Mouse (Mus musculus) liver, embryonic 16.5 days (tissue): ENCODE results near the gene Armh3. TPM values are rescaled to one million over a fixed set of nuclear protein-coding genes. Genes with fewer than 3 reads are reported as not detected.
"Not testable (repeated sequence)": the region's sequence is repeated elsewhere in the genome, so short reads cannot be mapped to it uniquely, and the experiment has no call there.

ENCODE experiments used
- ATAC-seq: fragments of 200-750 bp; cut with Nextera tagmentation; 2 replicates; pipeline ENCODE4 v1.8.0; 2017; ENCODE audit warnings: low read depth, mild to moderate bottlenecking, moderate number of reproducible peaks, moderate library complexity
- H3K27ac ChIP-seq: fragments of 300-500 bp; sonication (generic); 2 replicates; pipeline ENCODE4 v1.5.1; 2014; ENCODE audit warnings: mild to moderate bottlenecking, low read length
- H3K27me3 ChIP-seq: fragments of 300-500 bp; sonication (generic); 2 replicates; pipeline ENCODE4 v1.6.1; 2014; ENCODE audit warnings: low read depth, low read length, mixed read lengths; ENCODE audit not compliant: control insufficient read depth, insufficient read depth
- H3K36me3 ChIP-seq: fragments of 300-500 bp; sonication (generic); 2 replicates; pipeline ENCODE4 v1.6.1; 2014; ENCODE audit warnings: mild to moderate bottlenecking; ENCODE audit not compliant: control insufficient read depth, insufficient read depth
- H3K4me1 ChIP-seq: fragments of 300-500 bp; sonication (generic); 2 replicates; pipeline ENCODE4 v1.6.1; 2014; ENCODE audit warnings: low read depth, low read length, mixed read lengths; ENCODE audit not compliant: control insufficient read depth
- H3K4me2 ChIP-seq: fragments of 300-500 bp; sonication (generic); 2 replicates; pipeline ENCODE4 v1.6.1; 2014; ENCODE audit warnings: low read depth, low read length, mixed read lengths
- H3K4me3 ChIP-seq: fragments of 300-500 bp; sonication (generic); 2 replicates; pipeline ENCODE4 v1.5.1; 2014; ENCODE audit warnings: low read depth, mild to moderate bottlenecking, low read length
- H3K9ac ChIP-seq: fragments of 300-500 bp; sonication (generic); 2 replicates; pipeline ENCODE4 v1.6.1; 2014; ENCODE audit warnings: low read depth, low read length
- H3K9me3 ChIP-seq: fragments of 300-500 bp; sonication (generic); replicated peaks from 2 replicates; pipeline ENCODE4 v1.6.1; 2016; ENCODE audit warnings: low read length; ENCODE audit not compliant: control insufficient read depth
- WGBS: fragments of 180-500 bp; shearing (Covaris S2); extraction: QIAGEN DNeasy Blood & Tissue Kit; methylation state at CpG from one replicate; pipeline ENCODE4 v1.1.7; 2014; ENCODE audit not compliant: insufficient replicate concordance; 5-methylcytosine and 5-hydroxymethylcytosine counted together
- polyA plus RNA-seq: library from polyadenylated mRNA; unstranded; fragments of >200 nt; fragmentation: Nextera tagmentation; extraction: Ambion mirVana; gene quantifications from 2 replicates; pipeline ENCODE4 v1.2.1, GENCODE M21; 2015

Armh3 gene
- polyA plus RNA-seq, 1 experiment from 2014 or later: 4.7 TPM

DNA sequence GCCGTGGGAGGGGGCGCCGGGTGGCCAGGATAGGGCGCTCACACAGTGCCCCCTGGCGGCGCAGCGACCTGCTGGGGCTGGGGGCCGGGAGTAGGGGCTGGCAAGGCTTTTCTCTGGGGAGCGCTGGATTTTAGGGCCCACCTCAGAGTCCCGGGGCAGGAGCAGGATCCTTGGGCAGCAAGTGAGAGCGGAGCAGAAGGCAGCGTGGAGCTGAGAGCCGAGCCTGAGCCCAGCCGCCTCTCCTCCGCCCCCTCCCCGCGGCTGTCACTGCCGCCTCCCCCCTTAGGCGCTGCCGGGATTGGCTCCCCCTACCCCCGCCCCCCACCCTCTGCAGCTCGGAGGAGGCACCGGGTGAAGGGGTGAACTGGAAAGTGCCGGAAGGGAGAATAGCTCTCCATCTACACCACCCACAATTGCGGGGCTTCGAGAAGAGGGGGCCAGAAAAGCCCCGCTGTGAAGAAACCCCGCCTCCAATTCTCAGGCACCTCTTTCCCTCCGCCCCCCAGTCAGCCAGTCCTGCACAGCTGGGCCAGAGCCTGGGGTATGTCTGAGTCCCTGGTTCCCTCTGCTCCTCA lies 182.4 kb downstream of the Armh3 start, which contains the start of gene Kcnip2:
Gene Kcnip2 (minus strand): TSS at position 231 of the 575 bp plus-strand sequence.
- Histone ChIP-seq H3K4me2 (peak within 1 kb of the TSS; percentile 46), H3K9me3 (no peaks in the 10 kb centered on the region), H3K9ac (no peak within 1 kb of the TSS), H3K4me3 (peak within 1 kb of the TSS; percentile 38), H3K27me3 (peaks cover 42% of the 10 kb centered on the region), H3K4me1 (peaks cover 18% of the 10 kb centered on the region), H3K27ac (no peak within 1 kb of the TSS), H3K36me3 (no peaks in the 10 kb centered on the region)
- ATAC-seq: no peak; the same call in 1 of the 2 replicates
- 2% methylated on average over 26 of the region's 29 CpGs for WGBS

DNA sequence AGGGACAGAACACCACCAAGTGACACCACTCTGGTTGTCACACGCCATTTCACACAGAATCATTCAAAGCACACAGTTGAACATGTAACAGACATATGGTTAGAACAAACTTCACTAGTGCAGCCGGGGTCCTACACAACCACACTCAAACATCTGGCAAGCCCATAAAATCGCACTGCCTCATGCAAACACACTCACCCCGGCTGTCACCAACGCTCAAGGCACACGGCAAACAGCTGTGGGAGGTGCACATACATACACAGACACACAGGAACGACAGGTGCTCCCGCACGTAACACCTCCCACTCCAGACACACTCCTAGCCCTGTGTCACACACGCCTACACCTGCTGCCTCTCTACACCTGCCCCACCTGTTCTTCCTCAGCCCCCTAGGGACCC lies 183.1 kb downstream of the Armh3 start:
- Histone ChIP-seq H3K9me3 (no peaks in the 10 kb centered on the region), H3K4me3 (no peak overlapping the region; the same call in 1 of the 2 replicates), H3K9ac (no peak overlapping the region), H3K27ac (no peak overlapping the region), H3K27me3 (peaks cover 42% of the 10 kb centered on the region), H3K36me3 (no peaks in the 10 kb centered on the region), H3K4me2 (no peak overlapping the region; the same call in 1 of the 2 replicates), H3K4me1 (peaks cover 18% of the 10 kb centered on the region)
- ATAC-seq: no peak
- 61% methylated on average over 10 of the region's 10 CpGs for WGBS

DNA sequence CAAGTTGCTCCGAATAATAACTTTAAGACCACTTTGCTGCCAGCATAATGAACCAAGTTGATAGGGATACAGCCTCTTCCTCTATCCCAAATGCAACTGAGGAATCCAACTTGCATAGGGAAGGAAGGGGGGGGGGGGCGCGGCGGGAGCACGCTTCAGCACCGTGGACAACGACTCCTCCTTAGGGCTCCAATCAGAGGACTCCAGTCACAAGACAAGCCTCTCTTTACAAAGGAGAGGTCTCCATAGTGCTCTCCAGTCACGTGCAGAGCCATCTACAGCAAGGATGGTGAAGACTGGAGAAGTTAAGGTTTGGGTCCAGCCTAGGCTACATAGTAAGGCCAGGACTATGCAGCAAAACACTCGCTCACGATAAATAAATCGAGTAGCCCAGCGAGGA lies 184.5 kb downstream of the Armh3 start:
- Histone ChIP-seq H3K4me2 (no peak overlapping the region), H3K4me3 (no peak overlapping the region), H3K9ac (no peak overlapping the region), H3K9me3 (no peaks in the 10 kb centered on the region), H3K27ac (no peak overlapping the region), H3K4me1 (peaks cover 18% of the 10 kb centered on the region), H3K36me3 (no peaks in the 10 kb centered on the region), H3K27me3 (peaks cover 42% of the 10 kb centered on the region)
- 14% methylated on average over 12 of the region's 12 CpGs for WGBS
- no peak for ATAC-seq

DNA sequence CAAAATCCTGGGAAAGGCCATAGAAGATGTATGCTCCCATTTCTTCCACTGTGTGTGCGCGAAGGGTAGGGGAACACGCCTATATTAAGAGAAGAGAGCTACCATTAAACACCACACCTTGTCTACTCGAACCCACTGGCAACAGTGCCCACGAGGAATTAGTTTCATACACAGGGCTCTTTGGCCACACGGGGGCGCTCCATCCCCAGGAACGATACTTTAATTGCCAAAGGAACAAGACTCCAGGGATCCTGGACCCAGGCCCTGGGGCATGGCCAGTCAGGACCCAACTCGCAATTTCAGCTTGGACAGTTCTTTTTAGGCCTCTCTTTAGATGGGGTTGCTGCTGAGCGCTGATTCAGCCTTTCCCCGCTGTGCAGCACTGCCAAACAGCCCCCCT lies 185.0 kb downstream of the Armh3 start:
- ATAC-seq: no peak
- H3K27me3 ChIP-seq: peaks cover 42% of the 10 kb centered on the region
- H3K4me2 ChIP-seq: no peak overlapping the region
- H3K4me1 ChIP-seq: peaks cover 18% of the 10 kb centered on the region
- H3K27ac ChIP-seq: no peak overlapping the region
- H3K9me3 ChIP-seq: no peaks in the 10 kb centered on the region
- no peaks in the 10 kb centered on the region for H3K36me3 ChIP-seq
- H3K9ac ChIP-seq: no peak overlapping the region
- 6% methylated on average over 11 of the region's 11 CpGs for WGBS
- H3K4me3 ChIP-seq: no peak overlapping the region

DNA sequence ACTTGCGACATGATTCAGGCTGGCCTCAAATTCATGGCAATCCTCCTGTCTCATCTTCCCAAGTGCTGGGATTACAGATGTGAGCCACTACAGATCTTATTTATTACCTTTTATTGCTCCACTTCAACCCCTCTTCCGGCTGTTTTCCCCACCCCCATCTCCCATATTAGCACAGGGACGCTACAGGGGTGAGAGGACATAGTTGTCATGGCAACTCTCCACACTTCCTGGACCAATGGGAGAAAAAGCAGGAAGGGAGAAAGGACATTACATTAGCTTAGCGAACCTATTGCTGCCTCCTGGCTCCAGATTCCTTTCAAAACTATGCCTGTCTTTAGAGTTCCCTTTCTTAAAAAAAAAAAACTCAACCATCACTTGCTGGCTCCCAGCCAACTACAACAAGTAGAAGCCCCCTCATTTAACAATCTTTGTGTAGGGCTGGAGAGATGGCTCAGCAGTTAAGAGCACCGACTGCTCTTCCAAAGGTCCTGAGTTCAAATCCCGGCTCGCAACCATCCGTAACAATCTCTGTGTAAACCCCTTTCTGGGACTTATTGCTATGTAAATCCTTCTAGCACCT lies 185.5 kb downstream of the Armh3 start:
- peak overlapping the region; percentile 75 for H3K4me2 ChIP-seq
- H3K27me3 ChIP-seq: peaks cover 42% of the 10 kb centered on the region
- no peak overlapping the region for H3K27ac ChIP-seq
- H3K4me3 ChIP-seq: peak overlapping the region; percentile 42; the same call in 1 of the 2 replicates
- H3K36me3 ChIP-seq: no peaks in the 10 kb centered on the region
- 17% methylated on average over 8 of the region's 8 CpGs for WGBS
- no peak for ATAC-seq
- no peaks in the 10 kb centered on the region for H3K9me3 ChIP-seq
- H3K4me1 ChIP-seq: peaks cover 18% of the 10 kb centered on the region
- H3K9ac ChIP-seq: no peak overlapping the region

DNA sequence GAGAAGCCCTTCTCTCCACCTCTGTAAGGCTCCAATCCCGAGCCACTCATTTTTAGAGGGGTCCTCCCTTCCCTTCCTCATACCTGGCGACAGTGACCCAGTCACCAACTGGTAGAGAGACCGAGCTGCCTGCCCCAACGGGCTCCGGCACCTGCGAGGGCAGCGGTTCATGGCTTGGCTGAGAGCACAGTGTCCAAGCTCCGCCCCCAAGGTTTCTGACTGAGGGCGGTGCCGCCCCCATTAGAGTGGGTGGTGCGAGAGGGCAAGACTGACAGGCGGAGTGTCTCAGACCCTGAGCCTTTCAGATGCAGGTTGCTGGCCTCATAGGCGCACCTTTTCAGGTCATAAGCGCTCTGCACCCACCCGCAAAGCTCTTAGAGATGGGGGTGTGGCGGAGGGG lies 186.2 kb downstream of the Armh3 start:
- Histone ChIP-seq H3K9me3 (no peaks in the 10 kb centered on the region), H3K9ac (no peak overlapping the region), H3K4me3 (peak overlapping the region; percentile 42), H3K4me1 (peaks cover 18% of the 10 kb centered on the region), H3K4me2 (peak overlapping the region; percentile 75), H3K36me3 (no peaks in the 10 kb centered on the region), H3K27ac (no peak overlapping the region), H3K27me3 (peaks cover 38% of the 10 kb centered on the region)
- 1% methylated on average over 16 of the region's 16 CpGs for WGBS
- ATAC-seq: peak; percentile 77

DNA sequence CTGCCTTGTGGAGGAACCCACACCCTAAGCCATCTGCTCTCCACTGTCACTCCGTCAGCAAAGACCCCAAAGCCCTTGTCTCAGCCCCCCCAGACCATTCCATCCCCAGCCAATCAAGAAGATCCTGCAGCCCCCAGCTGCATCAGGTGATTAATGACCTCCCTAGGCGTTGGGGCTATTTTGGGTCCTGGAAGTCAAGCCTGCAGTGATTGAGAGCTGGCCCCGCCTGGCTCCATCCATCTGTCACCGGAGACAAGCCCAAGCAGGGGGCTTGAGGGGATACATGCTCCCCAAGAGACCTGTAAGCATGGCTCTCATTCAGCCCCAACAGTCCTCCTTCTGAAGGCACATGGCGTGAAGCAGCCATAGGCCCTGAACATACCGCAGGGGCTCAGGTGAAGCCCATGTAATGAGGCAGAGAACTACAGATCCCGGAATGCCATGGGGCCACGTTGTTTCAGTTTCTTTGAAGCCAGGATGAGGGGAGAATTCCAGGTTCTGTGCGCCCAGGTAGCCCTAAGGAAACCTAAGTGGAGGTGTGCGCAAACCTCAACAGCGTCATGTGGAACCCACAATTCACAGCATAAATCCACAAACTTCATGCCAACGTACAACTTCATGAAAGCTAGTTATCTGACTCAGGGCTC lies 187.1 kb downstream of the Armh3 start:
- H3K9ac ChIP-seq: no peak overlapping the region
- no peak for ATAC-seq
- no peaks in the 10 kb centered on the region for H3K9me3 ChIP-seq
- no peaks in the 10 kb centered on the region for H3K36me3 ChIP-seq
- H3K4me3 ChIP-seq: no peak overlapping the region
- no peak overlapping the region for H3K27ac ChIP-seq
- 58% methylated on average over 12 of the region's 12 CpGs for WGBS
- peaks cover 18% of the 10 kb centered on the region for H3K4me1 ChIP-seq
- peaks cover 29% of the 10 kb centered on the region for H3K27me3 ChIP-seq
- no peak overlapping the region for H3K4me2 ChIP-seq

DNA sequence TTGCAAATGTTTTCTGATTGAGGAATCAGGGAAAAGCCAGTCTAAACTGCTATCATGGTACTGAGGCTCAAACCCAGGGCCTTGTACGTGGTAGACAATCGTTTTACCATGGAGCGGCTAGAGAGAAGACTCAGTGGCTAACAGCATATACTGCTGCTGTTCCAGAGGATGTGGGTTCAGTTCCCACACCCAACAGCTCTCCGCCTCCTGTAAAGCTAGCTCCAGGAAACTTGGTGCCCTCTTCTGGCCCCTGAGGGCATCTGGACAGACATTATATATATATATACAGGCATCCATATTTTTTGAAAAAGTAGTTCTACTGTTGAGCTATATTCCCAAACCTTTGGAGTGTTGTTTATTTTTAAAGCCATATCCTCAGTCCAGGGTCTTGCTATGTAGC lies 190.6 kb downstream of the Armh3 start:
- Histone ChIP-seq H3K4me3 (no peak overlapping the region), H3K27ac (no peak overlapping the region), H3K36me3 (no peaks in the 10 kb centered on the region), H3K9me3 (no peaks in the 10 kb centered on the region), H3K4me1 (peaks cover 32% of the 10 kb centered on the region), H3K9ac (no peak overlapping the region), H3K27me3 (peaks cover 4% of the 10 kb centered on the region), H3K4me2 (no peak overlapping the region)
- ATAC-seq: no peak
- 68% methylated on average over 4 of the region's 4 CpGs for WGBS

DNA sequence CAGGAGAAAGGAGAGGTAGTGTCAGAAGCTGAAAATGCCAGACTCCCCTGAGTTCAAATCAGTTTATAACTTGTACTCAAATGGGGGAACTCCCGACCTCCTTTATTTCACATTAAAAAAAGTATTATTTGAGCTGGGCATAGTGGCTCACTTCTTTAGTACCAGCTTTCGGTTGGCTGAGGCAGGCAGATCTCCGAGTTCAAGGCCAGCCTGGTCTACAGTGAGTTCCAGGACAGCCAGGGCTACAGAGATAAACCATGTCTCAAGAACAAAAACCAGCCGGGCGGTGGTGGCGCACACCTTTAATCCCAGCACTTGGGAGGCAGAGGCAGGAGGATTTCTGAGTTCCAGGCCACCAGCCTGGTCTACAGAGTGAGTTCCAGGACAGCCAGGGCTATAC lies 192.5 kb downstream of the Armh3 start:
- H3K4me3 ChIP-seq, H3K27me3 ChIP-seq, ATAC-seq, H3K27ac ChIP-seq, H3K36me3 ChIP-seq, H3K9ac ChIP-seq, H3K9me3 ChIP-seq, H3K4me2 ChIP-seq: not testable (repeated sequence)
- 80% methylated on average over 6 of the region's 6 CpGs for WGBS
- peaks cover 34% of the 10 kb centered on the region for H3K4me1 ChIP-seq
